Mouse (Mus musculus): ENCODE results near the gene Tcl1.

GRCm38 (mm10) chr12:105248763-105249233, 26.2 kb upstream of the Tcl1 start:
- TF ChIP-seq ZNF384 (IDR thresholded peaks at IDR 0.05; ENCODE audit: low read depth, low read length) (no peak), HCFC1 (IDR thresholded peaks at IDR 0.05; ENCODE audit: borderline replicate concordance, insufficient read depth, low read length) (no peak)

Measured in ES-E14 (cell line).